Mouse (Mus musculus): Measurements from ENCODE around the gene Fam214a.

DNA sequence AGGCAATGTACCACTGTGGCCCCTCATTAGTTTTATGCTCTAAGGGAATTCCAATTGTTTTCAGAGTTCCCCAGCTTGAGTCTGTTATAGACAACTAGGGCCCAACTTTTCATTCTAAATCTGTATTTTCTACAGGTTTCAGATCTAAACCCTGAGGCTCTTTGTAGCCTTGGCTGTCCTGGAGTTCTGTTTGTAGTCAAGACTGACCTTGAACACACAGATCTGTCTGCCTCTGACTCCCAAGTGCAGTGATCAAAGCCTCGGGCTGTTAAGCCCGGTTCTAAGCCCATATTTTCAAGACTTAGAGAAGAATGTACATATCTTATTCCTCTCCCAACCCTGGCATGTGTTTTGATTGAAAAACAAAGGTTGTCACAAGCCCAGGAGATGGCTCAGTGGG, 1.7 kb downstream of the Fam214a start:
- TF ChIP-seq CTCF (IDR thresholded peaks at IDR 0.05; ENCODE audit: control insufficient read depth, insufficient read depth, insufficient read length), result no peak
- TF ChIP-seq MAX (IDR thresholded peaks at IDR 0.05), result no peak
- no peak for TF ChIP-seq USF1 (IDR thresholded peaks at IDR 0.05; ENCODE audit: low read depth)
